Mouse (Mus musculus): ENCODE data around the gene Hist1h2ad. TPM values are rescaled to one million over a fixed set of nuclear protein-coding genes. Genes with fewer than 3 reads are reported as not detected.

Gene Hist1h2ad
- polyA plus RNA-seq, 1 experiment from 2014 or later: not detected

Other genes with a start within 250 kb of the Hist1h2ad start
- gene Zfp322a, start 205.2 kb upstream of the Hist1h2ad start, polyA plus RNA-seq (2015; fragmentation: Illumina TruSeq; extraction: RNeasy Lipid Tissue Mini Kit (QIAGEN cat#74804); ENCODE audit: insufficient read depth, low read depth, low replicate concordance): 3.7 TPM
- gene Abt1, start 150.5 kb upstream of the Hist1h2ad start, polyA plus RNA-seq (2015; fragmentation: Illumina TruSeq; extraction: RNeasy Lipid Tissue Mini Kit (QIAGEN cat#74804); ENCODE audit: insufficient read depth, low read depth, low replicate concordance): 1.1 TPM
- gene Btn1a1, start 108.5 kb upstream of the Hist1h2ad start, polyA plus RNA-seq (2015; fragmentation: Illumina TruSeq; extraction: RNeasy Lipid Tissue Mini Kit (QIAGEN cat#74804); ENCODE audit: insufficient read depth, low read depth, low replicate concordance): not detected
- not detected for gene Btn2a2, start 85.5 kb upstream of the Hist1h2ad start, polyA plus RNA-seq (2015; fragmentation: Illumina TruSeq; extraction: RNeasy Lipid Tissue Mini Kit (QIAGEN cat#74804); ENCODE audit: insufficient read depth, low read depth, low replicate concordance)
- 9.1 TPM for gene Hist1h4h, start 43.3 kb upstream of the Hist1h2ad start, polyA plus RNA-seq (2015; fragmentation: Illumina TruSeq; extraction: RNeasy Lipid Tissue Mini Kit (QIAGEN cat#74804); ENCODE audit: insufficient read depth, low read depth, low replicate concordance)
- not detected for gene Hist1h2af, start 40.5 kb upstream of the Hist1h2ad start, polyA plus RNA-seq (2015; fragmentation: Illumina TruSeq; extraction: RNeasy Lipid Tissue Mini Kit (QIAGEN cat#74804); ENCODE audit: insufficient read depth, low read depth, low replicate concordance)
- not detected for gene Hist1h3g, start 39.0 kb upstream of the Hist1h2ad start, polyA plus RNA-seq (2015; fragmentation: Illumina TruSeq; extraction: RNeasy Lipid Tissue Mini Kit (QIAGEN cat#74804); ENCODE audit: insufficient read depth, low read depth, low replicate concordance)
- not detected for gene Hist1h2bh, start 31.0 kb upstream of the Hist1h2ad start, polyA plus RNA-seq (2015; fragmentation: Illumina TruSeq; extraction: RNeasy Lipid Tissue Mini Kit (QIAGEN cat#74804); ENCODE audit: insufficient read depth, low read depth, low replicate concordance)
- not detected for gene Hist1h3f, start 30.3 kb upstream of the Hist1h2ad start, polyA plus RNA-seq (2015; fragmentation: Illumina TruSeq; extraction: RNeasy Lipid Tissue Mini Kit (QIAGEN cat#74804); ENCODE audit: insufficient read depth, low read depth, low replicate concordance)
- not detected for gene Hist1h4f, start 22.7 kb upstream of the Hist1h2ad start, polyA plus RNA-seq (2015; fragmentation: Illumina TruSeq; extraction: RNeasy Lipid Tissue Mini Kit (QIAGEN cat#74804); ENCODE audit: insufficient read depth, low read depth, low replicate concordance)
- 0.48 TPM for gene Hist1h1d, start 21.1 kb upstream of the Hist1h2ad start, polyA plus RNA-seq (2015; fragmentation: Illumina TruSeq; extraction: RNeasy Lipid Tissue Mini Kit (QIAGEN cat#74804); ENCODE audit: insufficient read depth, low read depth, low replicate concordance)
- gene Hist1h3e, start 12.0 kb upstream of the Hist1h2ad start, polyA plus RNA-seq (2015; fragmentation: Illumina TruSeq; extraction: RNeasy Lipid Tissue Mini Kit (QIAGEN cat#74804); ENCODE audit: insufficient read depth, low read depth, low replicate concordance): not detected
- gene Hist1h2ae, start 3.2 kb upstream of the Hist1h2ad start, polyA plus RNA-seq (2015; fragmentation: Illumina TruSeq; extraction: RNeasy Lipid Tissue Mini Kit (QIAGEN cat#74804); ENCODE audit: insufficient read depth, low read depth, low replicate concordance): not detected
- not detected for gene Hist1h2bg, start 3.0 kb upstream of the Hist1h2ad start, polyA plus RNA-seq (2015; fragmentation: Illumina TruSeq; extraction: RNeasy Lipid Tissue Mini Kit (QIAGEN cat#74804); ENCODE audit: insufficient read depth, low read depth, low replicate concordance)
- not detected for gene Hist1h2bf, start 185 bp upstream of the Hist1h2ad start, polyA plus RNA-seq (2015; fragmentation: Illumina TruSeq; extraction: RNeasy Lipid Tissue Mini Kit (QIAGEN cat#74804); ENCODE audit: insufficient read depth, low read depth, low replicate concordance)
- gene Hist1h3d, start 1.4 kb downstream of the Hist1h2ad start, polyA plus RNA-seq (2015; fragmentation: Illumina TruSeq; extraction: RNeasy Lipid Tissue Mini Kit (QIAGEN cat#74804); ENCODE audit: insufficient read depth, low read depth, low replicate concordance): not detected
- not detected for gene Hist1h4d, start 7.2 kb downstream of the Hist1h2ad start, polyA plus RNA-seq (2015; fragmentation: Illumina TruSeq; extraction: RNeasy Lipid Tissue Mini Kit (QIAGEN cat#74804); ENCODE audit: insufficient read depth, low read depth, low replicate concordance)
- gene Hist1h2be, start 46.7 kb downstream of the Hist1h2ad start, polyA plus RNA-seq (2015; fragmentation: Illumina TruSeq; extraction: RNeasy Lipid Tissue Mini Kit (QIAGEN cat#74804); ENCODE audit: insufficient read depth, low read depth, low replicate concordance): 1.9 TPM
- 0.70 TPM for gene Hist1h1e, start 48.2 kb downstream of the Hist1h2ad start, polyA plus RNA-seq (2015; fragmentation: Illumina TruSeq; extraction: RNeasy Lipid Tissue Mini Kit (QIAGEN cat#74804); ENCODE audit: insufficient read depth, low read depth, low replicate concordance)
- gene Hist1h2ac, start 109.6 kb downstream of the Hist1h2ad start, polyA plus RNA-seq (2015; fragmentation: Illumina TruSeq; extraction: RNeasy Lipid Tissue Mini Kit (QIAGEN cat#74804); ENCODE audit: insufficient read depth, low read depth, low replicate concordance): 0.33 TPM
- 37.3 TPM for gene Hist1h2bc, start 109.8 kb downstream of the Hist1h2ad start, polyA plus RNA-seq (2015; fragmentation: Illumina TruSeq; extraction: RNeasy Lipid Tissue Mini Kit (QIAGEN cat#74804); ENCODE audit: insufficient read depth, low read depth, low replicate concordance)
- not detected for gene Hist1h1t, start 121.4 kb downstream of the Hist1h2ad start, polyA plus RNA-seq (2015; fragmentation: Illumina TruSeq; extraction: RNeasy Lipid Tissue Mini Kit (QIAGEN cat#74804); ENCODE audit: insufficient read depth, low read depth, low replicate concordance)
- gene Hist1h4c, start 124.1 kb downstream of the Hist1h2ad start, polyA plus RNA-seq (2015; fragmentation: Illumina TruSeq; extraction: RNeasy Lipid Tissue Mini Kit (QIAGEN cat#74804); ENCODE audit: insufficient read depth, low read depth, low replicate concordance): 2.0 TPM
- gene Hfe, start 136.5 kb downstream of the Hist1h2ad start, polyA plus RNA-seq (2015; fragmentation: Illumina TruSeq; extraction: RNeasy Lipid Tissue Mini Kit (QIAGEN cat#74804); ENCODE audit: insufficient read depth, low read depth, low replicate concordance): 11.9 TPM
- 18.7 TPM for gene Hist1h1c, start 164.4 kb downstream of the Hist1h2ad start, polyA plus RNA-seq (2015; fragmentation: Illumina TruSeq; extraction: RNeasy Lipid Tissue Mini Kit (QIAGEN cat#74804); ENCODE audit: insufficient read depth, low read depth, low replicate concordance)
- not detected for gene Hist1h3c, start 171.2 kb downstream of the Hist1h2ad start, polyA plus RNA-seq (2015; fragmentation: Illumina TruSeq; extraction: RNeasy Lipid Tissue Mini Kit (QIAGEN cat#74804); ENCODE audit: insufficient read depth, low read depth, low replicate concordance)
- not detected for gene Hist1h2bb, start 172.4 kb downstream of the Hist1h2ad start, polyA plus RNA-seq (2015; fragmentation: Illumina TruSeq; extraction: RNeasy Lipid Tissue Mini Kit (QIAGEN cat#74804); ENCODE audit: insufficient read depth, low read depth, low replicate concordance)
- not detected for gene Hist1h2ab, start 176.7 kb downstream of the Hist1h2ad start, polyA plus RNA-seq (2015; fragmentation: Illumina TruSeq; extraction: RNeasy Lipid Tissue Mini Kit (QIAGEN cat#74804); ENCODE audit: insufficient read depth, low read depth, low replicate concordance)
- not detected for gene Hist1h3b, start 177.9 kb downstream of the Hist1h2ad start, polyA plus RNA-seq (2015; fragmentation: Illumina TruSeq; extraction: RNeasy Lipid Tissue Mini Kit (QIAGEN cat#74804); ENCODE audit: insufficient read depth, low read depth, low replicate concordance)
- not detected for gene Hist1h4b, start 182.6 kb downstream of the Hist1h2ad start, polyA plus RNA-seq (2015; fragmentation: Illumina TruSeq; extraction: RNeasy Lipid Tissue Mini Kit (QIAGEN cat#74804); ENCODE audit: insufficient read depth, low read depth, low replicate concordance)
- not detected for gene Hist1h4a, start 186.8 kb downstream of the Hist1h2ad start, polyA plus RNA-seq (2015; fragmentation: Illumina TruSeq; extraction: RNeasy Lipid Tissue Mini Kit (QIAGEN cat#74804); ENCODE audit: insufficient read depth, low read depth, low replicate concordance)
- not detected for gene Hist1h3a, start 188.0 kb downstream of the Hist1h2ad start, polyA plus RNA-seq (2015; fragmentation: Illumina TruSeq; extraction: RNeasy Lipid Tissue Mini Kit (QIAGEN cat#74804); ENCODE audit: insufficient read depth, low read depth, low replicate concordance)
- not detected for gene Hist1h1a, start 189.3 kb downstream of the Hist1h2ad start, polyA plus RNA-seq (2015; fragmentation: Illumina TruSeq; extraction: RNeasy Lipid Tissue Mini Kit (QIAGEN cat#74804); ENCODE audit: insufficient read depth, low read depth, low replicate concordance)
- gene Trim38, start 195.5 kb downstream of the Hist1h2ad start, polyA plus RNA-seq (2015; fragmentation: Illumina TruSeq; extraction: RNeasy Lipid Tissue Mini Kit (QIAGEN cat#74804); ENCODE audit: insufficient read depth, low read depth, low replicate concordance): not detected
- not detected for gene Slc17a2, start 232.6 kb downstream of the Hist1h2ad start, polyA plus RNA-seq (2015; fragmentation: Illumina TruSeq; extraction: RNeasy Lipid Tissue Mini Kit (QIAGEN cat#74804); ENCODE audit: insufficient read depth, low read depth, low replicate concordance)

Measured in pancreas, adult 10 weeks (tissue).